In genomic region chr17:30285641-30286040, GRCm38 (mm10) we compare ENCODE assay signal across 24 mouse cellular contexts.
A peak's percentile ranks its signal among the peaks of the same experiment; 100 is the strongest.
DNase-seq lines count a peak whose midpoint lies in the region; ATAC-seq lines count a peak whose summit lies in the region.
"Had no signal": no experiment of that assay in that cellular context is flagged by ENCODE, and none has a peak within 500 bp of the region (broad histone marks: within the 10 kb centered on the region; RNA-seq: fewer than 3 reads in every experiment).

No protein-coding gene starts in this region.

- no peak for ATAC-seq in hindbrain, embryonic 13.5 days (ENCODE audit: low FRiP score)
- ATAC-seq in hindbrain, embryonic 11.5 days (ENCODE audit: low FRiP score) = no peak
- ATAC-seq in midbrain, embryonic 13.5 days = no peak
- ATAC-seq: forebrain, embryonic 16.5 days; hindbrain, embryonic 16.5 days; Patski had no signal

- no peak for DNase-seq in hindbrain, embryonic 11.5 days (ENCODE audit: low spot score)
- DNase-seq in T-cell, adult 2 months (ENCODE audit: low spot score) = peak; percentile 5
- DNase-seq in natural killer cell, adult 2 months (ENCODE audit: low spot score in 2 of 2) = peak; percentile 70 to 84
- DNase-seq in urinary bladder, adult 18-20 months (ENCODE audit: low spot score in 2 of 2) = no peak
- no peak for DNase-seq in frontal cortex, postnatal 10 days (ENCODE audit: low spot score in 2 of 2)
- DNase-seq: adrenal gland, adult 2 months; adrenal gland, postnatal 36 days; cerebellum, adult 2 months; cerebellum, postnatal 10 days; embryo, embryonic 11 days; gastrocnemius, postnatal 14 days; heart, adult 2 months; heart, postnatal 14 days had no signal

- no peaks in the 10 kb centered on the region for H3K9me3 ChIP-seq in hindbrain, embryonic 13.5 days
- no peaks in the 10 kb centered on the region for H3K9me3 ChIP-seq in hindbrain, embryonic 11.5 days (ENCODE audit: control insufficient read depth, low read length)
- no peaks in the 10 kb centered on the region for H3K9me3 ChIP-seq in midbrain, embryonic 13.5 days
- H3K9me3 ChIP-seq: embryonic facial prominence, embryonic 15.5 days; forebrain, embryonic 10.5 days; heart, embryonic 15.5 days had no signal

- H3K9ac ChIP-seq in hindbrain, embryonic 13.5 days = no peak overlapping the region
- no peak overlapping the region for H3K9ac ChIP-seq in hindbrain, embryonic 11.5 days (ENCODE audit: low read depth, low read length)
- no peak overlapping the region for H3K9ac ChIP-seq in midbrain, embryonic 13.5 days (replicated peaks)
- H3K9ac ChIP-seq: embryonic facial prominence, embryonic 15.5 days; heart, embryonic 15.5 days had no signal

- no peaks in the 10 kb centered on the region for H3K27me3 ChIP-seq in hindbrain, embryonic 13.5 days
- no peaks in the 10 kb centered on the region for H3K27me3 ChIP-seq in hindbrain, embryonic 11.5 days (ENCODE audit: control insufficient read depth, insufficient read depth, low read length)
- H3K27me3 ChIP-seq in midbrain, embryonic 13.5 days = no peaks in the 10 kb centered on the region
- H3K27me3 ChIP-seq: CH12.LX; embryonic facial prominence, embryonic 15.5 days; heart, embryonic 15.5 days; Patski had no signal

- no peak overlapping the region for H3K4me2 ChIP-seq in hindbrain, embryonic 13.5 days
- no peak overlapping the region for H3K4me2 ChIP-seq in hindbrain, embryonic 11.5 days (replicated peaks; ENCODE audit: low read depth, low read length)
- no peak overlapping the region for H3K4me2 ChIP-seq in midbrain, embryonic 13.5 days (replicated peaks)
- H3K4me2 ChIP-seq: embryonic facial prominence, embryonic 15.5 days; heart, embryonic 11.5 days; heart, embryonic 15.5 days had no signal

- WGBS in hindbrain, embryonic 13.5 days = 94% methylated on average over 2 of the region's 2 CpGs
- 96% methylated on average over 2 of the region's 2 CpGs for WGBS in hindbrain, embryonic 11.5 days
- WGBS in midbrain, embryonic 13.5 days = 90% methylated on average over 2 of the region's 2 CpGs

- H3K4me3 ChIP-seq in hindbrain, embryonic 13.5 days = no peak overlapping the region
- H3K4me3 ChIP-seq in hindbrain, embryonic 11.5 days (ENCODE audit: low read depth, low read length) = no peak overlapping the region
- no peak overlapping the region for H3K4me3 ChIP-seq in midbrain, embryonic 13.5 days (replicated peaks)
- H3K4me3 ChIP-seq: embryonic facial prominence, embryonic 15.5 days; erythroblast, embryonic 14.5 days; forebrain, embryonic 10.5 days; heart, adult 2 months; heart, embryonic 15.5 days had no signal

- peaks cover 18% of the 10 kb centered on the region for H3K4me1 ChIP-seq in hindbrain, embryonic 13.5 days (replicated peaks)
- H3K4me1 ChIP-seq in hindbrain, embryonic 11.5 days (replicated peaks; ENCODE audit: control insufficient read depth, insufficient read depth, low read length) = peaks cover under 1% of the 10 kb centered on the region; the same call in 1 of the 2 replicates
- peaks cover 29% of the 10 kb centered on the region for H3K4me1 ChIP-seq in midbrain, embryonic 13.5 days (replicated peaks)

- H3K36me3 ChIP-seq in hindbrain, embryonic 13.5 days = no peaks in the 10 kb centered on the region
- H3K36me3 ChIP-seq in hindbrain, embryonic 11.5 days (ENCODE audit: control insufficient read depth, insufficient read depth, low read length) = no peaks in the 10 kb centered on the region
- no peaks in the 10 kb centered on the region for H3K36me3 ChIP-seq in midbrain, embryonic 13.5 days
- H3K36me3 ChIP-seq: embryonic facial prominence, embryonic 15.5 days; forebrain, embryonic 10.5 days; heart, embryonic 15.5 days had no signal

- H3K27ac ChIP-seq in hindbrain, embryonic 13.5 days = peak overlapping the region; percentile 56; the same call in 1 of the 2 replicates
- H3K27ac ChIP-seq in hindbrain, embryonic 11.5 days (ENCODE audit: low read depth, low read length) = no peak overlapping the region
- H3K27ac ChIP-seq in midbrain, embryonic 13.5 days = peak overlapping the region; percentile 67; the same call in 1 of the 2 replicates
- H3K27ac ChIP-seq: embryonic facial prominence, embryonic 15.5 days; forebrain, embryonic 10.5 days; heart, adult 2 months; heart, embryonic 15.5 days had no signal

Comparison
In these comparisons a context has a peak if more than half of its experiments do, and no peak if none do; other contexts are left out.
1. DNase-seq: peak in T-cell, adult 2 months (single experiment) and natural killer cell, adult 2 months (2 of 2); none in hindbrain, embryonic 11.5 days (single experiment), urinary bladder, adult 18-20 months (0 of 2) and frontal cortex, postnatal 10 days (0 of 2).